Mouse (Mus musculus) hindbrain, embryonic 10.5 days (tissue): ENCODE data around the gene Mon2. TPM values are rescaled to one million over a fixed set of nuclear protein-coding genes. Genes with fewer than 3 reads are reported as not detected.

Source experiments
- DNase-seq: peaks from one replicate; pipeline ENCODE4 v3.0.0-alpha.2; 2017; ENCODE audit warnings: low spot score
- H3K27ac ChIP-seq: fragments of 300-500 bp; sonication (generic); 2 replicates; pipeline ENCODE4 v1.5.1; 2016; ENCODE audit warnings: mild to moderate bottlenecking, moderate library complexity
- H3K27me3 ChIP-seq: fragments of 300-500 bp; sonication (generic); 2 replicates; pipeline ENCODE4 v1.6.1; 2016; ENCODE audit warnings: mild to moderate bottlenecking; ENCODE audit not compliant: poor library complexity, insufficient read depth, severe bottlenecking
- H3K36me3 ChIP-seq: fragments of 300-500 bp; sonication (generic); 2 replicates; pipeline ENCODE4 v1.6.1; 2016; ENCODE audit warnings: mild to moderate bottlenecking, moderate library complexity
- H3K4me1 ChIP-seq: fragments of 300-500 bp; sonication (generic); replicated peaks from 2 replicates; pipeline ENCODE4 v1.6.1; 2016; ENCODE audit warnings: mild to moderate bottlenecking
- H3K4me3 ChIP-seq: fragments of 300-500 bp; sonication (generic); 2 replicates; pipeline ENCODE4 v1.5.1; 2016; ENCODE audit warnings: mild to moderate bottlenecking, moderate library complexity
- H3K9me3 ChIP-seq: fragments of 300-500 bp; sonication (generic); 2 replicates; pipeline ENCODE4 v1.6.1; 2016; ENCODE audit warnings: mild to moderate bottlenecking, moderate library complexity
- WGBS: fragments of 180-500 bp; shearing (Covaris S2); methylation state at CpG from one replicate; pipeline ENCODE4 v1.1.7; 2016; 5-methylcytosine and 5-hydroxymethylcytosine counted together
- microRNA counts: library from miRNA; unstranded; fragments of <30 nt; microRNA quantifications from one replicate; lab custom pipeline; 2017
- polyA plus RNA-seq: library from polyadenylated mRNA; unstranded; fragments of >200 nt; fragmentation: Nextera tagmentation; extraction: Ambion mirVana; gene quantifications from 2 replicates; pipeline ENCODE4 v1.2.1, GENCODE M21; 2016

Gene Mon2
- polyA plus RNA-seq, 1 experiment from 2014 or later = 24.8 TPM

- 50% methylated on average over 6 of the region's 6 CpGs for WGBS
- Histone ChIP-seq H3K27me3 (no peaks in the 10 kb centered on the region), H3K36me3 (no peaks in the 10 kb centered on the region), H3K4me1 (peaks cover 13% of the 10 kb centered on the region; the same call in 1 of the 2 replicates), H3K4me3 (no peak overlapping the region), H3K9me3 (no peaks in the 10 kb centered on the region), H3K27ac (no peak overlapping the region)
- DNase-seq = no peak
Measured at GRCm38 (mm10) chr10:122943824-122944223, 132.5 kb downstream of the Mon2 start.

DNA sequence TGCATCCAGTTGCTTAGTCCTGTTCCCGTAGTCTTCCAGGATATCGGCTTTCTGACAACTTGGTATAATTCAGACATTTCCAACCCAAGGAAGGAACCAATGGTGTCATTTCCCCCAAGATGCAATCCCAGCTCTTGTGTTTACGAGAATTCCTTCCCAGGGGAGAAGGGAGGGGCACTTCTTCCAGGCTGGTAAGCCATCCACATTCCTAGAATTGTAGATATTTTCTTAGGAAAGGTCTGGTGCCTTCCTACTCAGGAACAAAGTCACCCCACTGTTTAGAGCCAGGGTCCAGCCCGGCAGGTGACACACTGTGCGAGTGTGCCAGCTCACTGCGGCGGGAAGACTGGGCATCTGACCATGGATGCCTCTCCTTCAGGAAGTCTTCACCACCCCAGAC lies 133.5 kb downstream of the Mon2 start:
- Histone ChIP-seq H3K36me3 (no peaks in the 10 kb centered on the region), H3K4me1 (peaks cover 13% of the 10 kb centered on the region; the same call in 1 of the 2 replicates), H3K9me3 (no peaks in the 10 kb centered on the region), H3K27ac (no peak overlapping the region), H3K4me3 (no peak overlapping the region), H3K27me3 (no peaks in the 10 kb centered on the region)
- no peak for DNase-seq
- 82% methylated on average over 7 of the region's 7 CpGs for WGBS

MicroRNAs encoded within 50 kb of the gene (microRNA counts, 519-probe panel; counts per million panel counts)
- 3,619 counts per million, percentile 86 among the panel's probes with 10 or more counts for microRNA mmu-let-7i (lab: Ali Mortazavi, UCI)

Other genes with a start within 250 kb of the Mon2 start
- 56.5 and 71.5 TPM in 2 replicates for gene Usp15, start 120.5 kb upstream of the Mon2 start, polyA plus RNA-seq
- 3.1 and 3.7 TPM in 2 replicates for gene Fam19a2, start 187.5 kb upstream of the Mon2 start, polyA plus RNA-seq